Mouse (Mus musculus): ENCODE data around the gene Cbln1.

Cbln1 gene

DNA sequence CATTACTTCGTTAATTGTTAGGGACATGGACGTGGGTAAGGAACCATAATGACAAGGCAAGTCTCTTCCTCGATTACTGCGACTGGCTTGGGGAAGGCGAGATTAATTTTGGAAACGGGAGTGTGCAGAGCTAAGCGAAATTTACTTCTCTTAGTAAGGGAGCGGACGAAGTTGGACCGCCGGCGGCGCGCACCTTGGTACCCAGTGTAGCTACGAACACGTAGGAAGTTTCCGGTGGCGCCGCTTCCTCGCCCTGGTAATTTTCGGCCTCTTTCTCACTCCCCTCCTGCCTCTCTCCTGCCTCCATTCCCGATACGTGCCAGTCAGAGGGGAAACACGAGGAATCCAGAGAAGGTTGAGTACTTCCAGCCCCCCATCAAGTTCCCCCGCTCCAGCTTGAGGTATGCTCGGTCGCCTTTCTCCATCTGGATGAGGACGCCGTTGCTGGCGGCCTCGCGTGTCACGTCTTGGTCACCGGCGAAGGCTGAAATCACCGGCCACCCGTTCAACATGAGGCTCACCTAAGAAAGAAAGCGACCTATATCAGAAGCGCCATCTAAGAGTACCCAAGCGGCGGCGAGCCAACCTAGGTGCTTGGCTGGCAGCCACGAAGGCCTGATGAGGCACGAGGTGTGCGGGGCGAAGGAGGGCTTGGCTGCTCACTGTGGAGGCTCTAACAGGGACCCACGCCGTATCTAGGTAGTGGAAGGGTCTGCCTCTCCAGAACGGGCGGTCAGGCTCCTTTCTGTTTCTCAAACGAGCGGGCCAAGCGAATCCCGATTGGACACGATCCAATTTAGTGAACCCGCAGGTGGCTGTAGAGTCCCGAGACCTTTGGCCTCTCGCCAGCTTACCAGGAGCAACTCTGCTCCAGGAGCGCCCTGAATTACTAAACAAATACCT, 2.2 kb downstream of the Cbln1 start:
- no peak for DNase-seq (ENCODE audit: low spot score)

DNA sequence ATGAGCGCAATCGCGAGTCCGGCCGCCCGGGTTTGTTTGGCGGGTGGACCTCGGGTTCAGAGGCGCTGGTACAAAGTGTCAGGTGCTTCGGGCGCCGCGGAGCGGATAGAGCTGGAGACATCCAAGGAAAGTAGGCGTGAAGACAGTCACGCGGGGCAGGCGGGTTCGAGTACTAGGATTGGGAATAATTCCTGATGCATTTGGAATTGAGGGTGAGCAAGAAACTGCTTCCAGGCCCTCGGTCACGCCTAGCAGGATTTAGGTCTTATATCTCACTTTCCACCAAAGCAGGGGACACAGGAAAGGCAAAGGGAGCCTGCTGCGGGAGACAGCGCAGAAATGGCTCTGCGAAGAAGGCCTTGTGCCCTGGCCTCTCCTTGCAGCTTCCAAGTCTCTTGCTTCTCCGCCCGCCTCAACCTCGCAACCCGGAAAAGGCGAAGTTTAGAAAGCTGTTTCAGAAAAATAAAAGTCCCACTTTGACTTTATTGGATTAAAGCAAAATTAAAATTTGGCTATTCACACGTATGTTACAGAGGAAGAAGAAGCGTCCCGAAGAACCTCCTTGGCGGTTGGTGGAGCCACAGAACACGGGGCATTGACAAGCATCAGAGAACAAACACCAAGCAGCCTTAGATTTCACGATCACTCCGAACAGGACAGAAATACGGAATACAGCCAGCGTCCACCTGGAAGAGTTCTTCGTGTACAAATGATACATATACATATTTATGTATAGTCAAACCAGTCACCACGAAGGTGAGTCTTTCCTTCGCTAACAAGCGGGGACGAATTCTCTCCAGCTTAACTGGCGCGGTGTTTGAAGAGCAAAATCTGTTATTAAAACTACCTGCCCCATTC, 3.2 kb downstream of the Cbln1 start:
- no peak for DNase-seq (ENCODE audit: low spot score)

DNA sequence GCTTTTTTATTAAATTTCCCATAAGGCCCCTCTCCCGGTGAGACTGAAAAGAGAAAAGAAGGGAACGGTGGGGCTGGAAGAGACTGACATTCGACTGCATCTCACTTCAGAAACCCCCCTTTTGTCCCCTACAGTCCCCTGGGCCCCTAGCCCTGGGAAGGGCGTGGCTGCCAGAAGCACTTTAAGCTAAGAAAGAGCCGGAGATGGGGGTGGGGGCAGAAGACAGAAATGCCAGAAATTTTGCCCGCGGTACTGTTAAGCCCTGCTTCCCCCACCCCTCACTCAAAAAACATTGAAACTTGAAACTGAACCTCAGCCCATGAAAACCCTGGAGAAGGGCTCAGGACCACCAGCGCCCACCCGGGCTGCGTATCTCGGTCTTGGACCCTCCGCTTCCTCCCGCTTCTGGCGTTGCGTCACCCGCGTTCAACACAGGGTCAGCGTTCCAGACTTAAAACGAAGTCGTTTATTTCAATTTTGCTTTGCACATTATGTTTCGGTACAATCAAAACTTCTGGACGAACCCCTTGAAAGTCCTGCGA, 3.9 kb downstream of the Cbln1 start:
- no peak for DNase-seq (ENCODE audit: low spot score)

DNA sequence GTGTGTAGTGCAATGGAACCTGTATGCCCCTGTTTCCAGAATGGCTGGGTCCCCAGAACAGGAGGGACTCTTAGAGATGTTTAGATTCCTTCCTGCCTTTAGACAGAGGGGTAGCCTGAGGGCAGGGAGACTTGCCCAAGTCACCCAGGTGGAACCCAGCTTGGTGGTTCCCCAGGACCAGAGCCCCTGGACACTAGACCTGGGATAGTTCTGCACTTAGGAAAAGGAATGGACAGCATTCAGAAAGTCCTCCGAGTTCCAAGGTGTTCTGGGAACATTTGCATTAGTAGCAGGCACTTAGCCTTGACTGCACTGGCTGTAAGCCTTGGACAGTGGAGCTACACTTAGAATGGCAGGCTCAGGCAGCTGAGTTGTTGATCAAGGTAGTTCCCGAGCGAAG, 4.5 kb downstream of the Cbln1 start:
- no peak for DNase-seq (ENCODE audit: low spot score)

DNA sequence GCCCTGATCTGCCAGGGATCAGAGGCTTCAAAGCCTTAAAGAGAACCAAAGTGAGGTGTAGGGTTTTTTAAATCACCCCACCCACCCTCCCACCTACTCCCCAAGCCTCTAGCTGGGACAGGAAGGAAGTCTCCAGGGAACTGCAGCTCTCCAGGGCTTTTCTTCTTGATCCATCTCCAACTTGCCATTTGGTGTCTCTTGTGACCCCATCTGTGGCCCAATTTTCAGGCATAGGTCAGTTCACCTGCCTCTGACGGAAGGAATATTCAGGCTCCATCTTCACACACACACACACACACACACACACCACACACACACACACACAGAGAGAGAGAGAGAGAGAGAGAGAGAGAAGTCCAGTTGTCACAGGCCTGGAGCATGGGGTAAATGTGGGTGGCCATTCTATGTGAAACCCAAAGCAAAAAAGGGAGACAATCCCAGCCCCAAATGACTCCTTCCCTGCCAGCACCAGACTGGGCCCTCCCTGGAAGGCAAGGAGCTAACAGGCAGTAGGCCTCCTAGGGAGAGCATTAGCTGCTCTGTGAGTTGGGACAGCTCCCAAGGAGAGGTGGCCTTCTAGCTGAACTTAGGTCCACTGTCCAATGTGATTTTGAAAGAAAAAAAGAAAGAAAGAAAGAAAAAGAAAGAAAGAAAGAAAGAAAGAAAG, 5.3 kb downstream of the Cbln1 start:
- DNase-seq (ENCODE audit: low spot score), result no peak

DNA sequence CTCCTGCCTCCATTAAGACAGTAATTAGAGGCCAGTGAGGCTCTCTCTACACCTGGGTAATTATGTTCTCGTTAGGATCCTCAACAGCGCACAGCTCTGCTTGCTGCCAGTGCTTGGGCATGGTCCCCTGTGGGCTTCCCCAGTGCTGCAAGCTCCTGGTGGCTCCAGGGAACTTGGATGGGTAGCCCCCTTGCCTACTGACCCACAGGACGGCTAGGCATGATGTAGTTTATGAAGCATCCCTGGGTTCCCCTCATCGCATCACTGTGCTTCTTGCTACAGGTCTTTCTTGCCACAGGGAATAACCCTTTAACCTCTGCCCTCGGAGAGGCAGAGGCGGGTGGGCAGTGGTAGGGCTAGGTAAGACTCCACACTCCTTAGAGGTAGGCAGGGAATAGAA, 6.1 kb downstream of the Cbln1 start:
- no peak for DNase-seq (ENCODE audit: low spot score)

DNA sequence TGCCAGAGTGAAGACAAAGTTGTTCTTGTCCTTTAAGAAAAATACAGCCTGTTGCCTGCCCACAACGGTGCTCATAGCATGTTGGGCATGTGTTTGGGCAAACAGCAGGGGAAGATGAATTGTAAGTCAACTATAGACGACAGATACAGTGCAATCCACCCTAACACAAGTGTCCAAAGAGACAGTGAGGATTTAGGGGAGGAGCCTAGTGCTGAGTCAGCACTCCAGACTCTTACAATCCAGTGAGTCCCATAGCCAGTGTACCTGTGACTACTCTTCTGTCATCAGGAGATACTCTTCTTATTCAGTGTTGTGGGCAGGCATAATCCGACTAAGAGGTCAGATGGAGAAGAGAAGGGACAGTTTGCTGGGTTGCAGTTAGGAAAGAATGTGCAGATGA, 8.0 kb downstream of the Cbln1 start:
- no peak for DNase-seq (ENCODE audit: low spot score)

DNA sequence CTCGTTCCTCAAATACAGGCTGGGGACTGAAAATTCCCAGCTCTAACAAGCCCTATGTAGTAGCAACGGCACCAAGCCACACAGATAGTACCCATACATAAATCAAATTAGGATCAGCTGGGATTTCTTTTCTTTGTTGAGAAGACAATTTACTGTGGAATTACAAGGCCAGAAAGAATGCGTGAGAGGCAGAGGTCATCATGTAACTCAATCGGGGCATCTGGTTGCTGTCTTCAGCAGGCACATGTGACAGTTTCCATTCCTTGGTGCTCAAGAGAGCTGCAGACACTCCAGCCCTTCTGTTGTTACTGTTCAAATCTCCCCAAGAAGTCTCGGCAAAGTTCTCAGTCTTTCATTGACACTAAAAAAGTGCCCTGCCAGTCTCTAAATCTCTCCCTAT, 10.6 kb downstream of the Cbln1 start:
- no peak for DNase-seq (ENCODE audit: low spot score)

DNA sequence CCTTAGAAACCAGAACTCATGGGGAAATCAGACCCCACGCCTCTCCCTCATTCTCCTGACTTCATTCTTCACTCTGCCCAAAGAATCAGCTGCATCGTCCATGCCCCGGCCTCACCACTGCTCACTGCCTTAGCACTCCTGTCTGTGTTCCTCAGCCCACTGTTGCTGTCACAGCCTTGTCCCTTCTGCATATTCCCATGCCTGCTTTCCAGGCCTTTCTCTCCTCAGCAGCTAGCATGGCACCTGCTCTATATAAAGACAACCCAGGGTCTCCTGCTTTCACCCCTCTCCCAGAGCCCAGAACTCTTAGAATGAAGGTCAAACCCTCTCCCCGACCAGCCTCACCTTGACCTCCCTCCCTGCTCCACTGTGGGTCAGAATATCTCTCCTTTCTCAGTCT, 15.5 kb downstream of the Cbln1 start:
- DNase-seq (ENCODE audit: low spot score), result no peak

DNA sequence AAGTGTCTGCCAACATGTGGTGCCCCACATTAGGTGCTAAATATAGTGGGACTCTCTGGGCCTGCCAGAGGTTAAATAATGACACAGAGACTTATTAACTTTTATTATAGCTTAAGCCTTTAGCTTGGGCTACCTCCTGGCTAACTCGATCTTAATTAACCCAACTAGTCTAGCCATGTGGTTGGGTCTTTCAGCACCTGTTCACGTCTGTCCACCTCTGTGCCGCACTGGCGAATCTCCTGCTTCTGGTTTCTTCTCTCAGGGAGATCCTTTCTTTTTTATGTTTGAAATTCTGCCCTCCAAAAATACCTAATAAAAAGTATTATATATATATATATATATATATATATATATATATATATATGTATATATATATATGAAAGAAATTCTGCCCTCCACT, 19.6 kb downstream of the Cbln1 start:
- DNase-seq (ENCODE audit: low spot score), result no peak

DNA sequence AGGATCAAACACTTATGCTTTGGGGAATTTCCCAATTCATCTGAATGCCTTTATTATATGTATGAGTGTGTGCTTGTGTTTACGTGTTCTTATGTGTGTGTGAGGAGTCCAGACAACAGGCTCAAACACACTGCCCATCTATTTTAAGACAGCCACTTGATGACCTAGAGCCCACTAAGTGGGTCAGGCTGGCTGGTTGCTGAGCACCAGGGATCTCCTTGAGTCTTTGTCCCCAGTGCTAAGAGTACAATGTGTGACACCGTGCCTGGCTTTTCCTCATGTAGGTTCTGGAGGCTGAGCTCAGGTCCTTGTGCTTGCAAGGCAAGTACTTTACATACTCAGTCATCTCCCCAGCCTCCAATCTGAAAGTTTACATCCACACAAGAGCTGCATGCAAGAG, 20.7 kb downstream of the Cbln1 start:
- DNase-seq (ENCODE audit: low spot score), result no peak

DNA sequence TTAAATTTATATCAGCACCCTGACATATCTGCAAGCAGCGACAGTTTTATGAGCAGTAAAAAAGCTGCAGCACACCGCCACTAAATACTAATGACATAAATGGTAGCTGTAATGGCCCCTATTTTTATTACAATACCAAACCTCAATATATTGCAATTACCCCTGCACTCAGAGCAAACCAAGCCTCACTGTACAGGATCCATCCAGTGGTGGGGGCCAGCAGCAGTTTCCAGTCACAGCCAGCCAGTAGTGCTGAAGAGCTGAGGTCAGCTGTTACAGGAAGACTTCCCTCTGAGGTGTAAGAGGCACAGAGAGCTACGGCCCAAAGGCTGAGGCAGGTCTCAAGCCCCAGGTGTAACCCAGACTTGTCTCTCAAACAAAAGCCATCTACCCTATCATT, 37.8 kb downstream of the Cbln1 start:
- DNase-seq (ENCODE audit: low spot score), result no peak

DNA sequence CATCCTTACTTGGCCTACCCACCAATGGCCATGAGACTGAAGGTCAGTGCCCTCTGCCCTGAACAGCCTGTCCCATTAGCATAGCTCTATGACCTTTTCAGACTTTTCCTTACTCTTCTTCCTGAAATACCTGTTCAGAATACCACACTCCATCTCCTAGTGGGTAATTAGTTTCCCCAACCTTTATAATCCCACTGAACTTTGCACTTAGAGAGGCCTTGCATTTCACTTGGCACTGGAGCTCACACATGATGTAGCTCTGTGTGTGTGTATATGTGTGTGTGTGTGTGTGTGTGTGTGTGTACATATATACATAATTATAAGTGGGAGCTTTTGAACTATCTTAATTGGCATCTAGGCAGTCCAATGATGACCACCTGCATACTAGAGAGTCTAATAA, 45.2 kb downstream of the Cbln1 start:
- DNase-seq (ENCODE audit: low spot score), result no peak

DNA sequence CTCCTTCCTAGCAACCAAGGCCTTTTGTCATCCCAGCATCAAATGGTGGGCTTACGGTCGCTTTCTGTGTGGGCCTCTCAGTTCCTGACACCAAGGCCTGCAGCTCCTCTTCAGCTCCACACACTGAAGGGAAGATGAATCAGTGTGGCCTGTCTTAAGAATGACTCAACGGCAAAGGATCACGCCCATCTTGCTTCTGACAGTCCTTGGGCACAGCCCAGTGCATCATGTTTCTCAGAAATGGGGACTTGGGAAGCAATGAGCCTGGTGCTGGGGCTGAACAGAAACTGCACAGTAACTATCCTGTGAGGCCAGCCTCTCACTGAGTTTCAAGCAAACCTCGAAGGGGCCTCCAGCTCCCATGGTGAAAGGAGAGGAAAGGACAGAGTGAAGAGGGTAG, 47.7 kb downstream of the Cbln1 start:
- no peak for DNase-seq (ENCODE audit: low spot score)

DNA sequence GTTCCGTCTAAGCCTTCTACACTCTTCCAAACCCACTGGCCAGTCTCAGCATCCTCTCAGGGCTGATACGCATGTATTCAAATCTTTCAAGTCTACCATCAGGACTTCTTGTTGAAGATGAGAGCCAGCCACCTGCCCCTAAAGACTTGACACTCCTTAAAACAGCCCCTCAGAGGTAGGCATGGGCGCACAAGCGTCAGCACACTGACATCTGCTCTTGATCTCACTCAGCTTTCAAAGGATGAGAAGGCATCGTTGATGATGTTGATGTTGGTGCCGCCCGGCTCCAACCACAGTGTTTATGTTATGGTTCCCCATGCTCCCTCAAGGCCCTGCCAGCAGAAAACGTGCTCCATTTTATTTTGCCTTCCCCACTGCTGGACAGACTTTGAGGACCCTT, 50.7 kb downstream of the Cbln1 start:
- no peak for DNase-seq (ENCODE audit: low spot score)

Measured in lung, postnatal 25 days (tissue).